Mouse (Mus musculus) stomach, embryonic 15.5 days (tissue): Measurements from ENCODE around the gene Dnajc17. TPM values are rescaled to one million over a fixed set of nuclear protein-coding genes. Genes with fewer than 3 reads are reported as not detected.

Source experiments
- ATAC-seq: fragments of 200-750 bp; cut with Nextera tagmentation; 2 replicates; pipeline ENCODE4 v1.8.0; 2017; ENCODE audit warnings: low read depth, moderate number of reproducible peaks, moderate TSS enrichment; ENCODE audit not compliant: insufficient read depth, low FRiP score
- H3K27ac ChIP-seq: fragments of 300-500 bp; sonication (generic); 2 replicates; pipeline ENCODE4 v1.5.1; 2015; ENCODE audit warnings: mild to moderate bottlenecking, inconsistent platforms
- H3K27me3 ChIP-seq: fragments of 300-500 bp; sonication (generic); replicated peaks from 2 replicates; pipeline ENCODE4 v1.6.1; 2015; ENCODE audit warnings: inconsistent platforms
- H3K36me3 ChIP-seq: fragments of 300-500 bp; sonication (generic); 2 replicates; pipeline ENCODE4 v1.6.1; 2015; ENCODE audit warnings: inconsistent platforms
- H3K4me1 ChIP-seq: fragments of 300-500 bp; sonication (generic); 2 replicates; pipeline ENCODE4 v1.6.1; 2015; ENCODE audit warnings: inconsistent platforms
- H3K4me2 ChIP-seq: fragments of 300-500 bp; sonication (generic); 2 replicates; pipeline ENCODE4 v1.6.1; 2015; ENCODE audit warnings: mild to moderate bottlenecking, inconsistent platforms
- H3K4me3 ChIP-seq: fragments of 300-500 bp; sonication (generic); replicated peaks from 2 replicates; pipeline ENCODE4 v1.5.1; 2015; ENCODE audit warnings: inconsistent platforms
- H3K9ac ChIP-seq: fragments of 300-500 bp; sonication (generic); 2 replicates; pipeline ENCODE4 v1.6.1; 2015; ENCODE audit warnings: inconsistent platforms
- H3K9me3 ChIP-seq: fragments of 300-500 bp; sonication (generic); 2 replicates; pipeline ENCODE4 v1.6.1; 2016; ENCODE audit warnings: inconsistent platforms
- WGBS: fragments of 180-500 bp; shearing (Covaris S2); methylation state at CpG from one replicate; pipeline ENCODE4 v1.1.7; 2015; 5-methylcytosine and 5-hydroxymethylcytosine counted together
- polyA plus RNA-seq: library from polyadenylated mRNA; unstranded; fragments of >200 nt; fragmentation: Nextera tagmentation; extraction: Ambion mirVana; gene quantifications from 2 replicates; pipeline ENCODE4 v1.2.1, GENCODE M21; 2015

The Dnajc17 gene
- polyA plus RNA-seq, result 18.5 and 19.4 TPM in 2 replicates

DNA sequence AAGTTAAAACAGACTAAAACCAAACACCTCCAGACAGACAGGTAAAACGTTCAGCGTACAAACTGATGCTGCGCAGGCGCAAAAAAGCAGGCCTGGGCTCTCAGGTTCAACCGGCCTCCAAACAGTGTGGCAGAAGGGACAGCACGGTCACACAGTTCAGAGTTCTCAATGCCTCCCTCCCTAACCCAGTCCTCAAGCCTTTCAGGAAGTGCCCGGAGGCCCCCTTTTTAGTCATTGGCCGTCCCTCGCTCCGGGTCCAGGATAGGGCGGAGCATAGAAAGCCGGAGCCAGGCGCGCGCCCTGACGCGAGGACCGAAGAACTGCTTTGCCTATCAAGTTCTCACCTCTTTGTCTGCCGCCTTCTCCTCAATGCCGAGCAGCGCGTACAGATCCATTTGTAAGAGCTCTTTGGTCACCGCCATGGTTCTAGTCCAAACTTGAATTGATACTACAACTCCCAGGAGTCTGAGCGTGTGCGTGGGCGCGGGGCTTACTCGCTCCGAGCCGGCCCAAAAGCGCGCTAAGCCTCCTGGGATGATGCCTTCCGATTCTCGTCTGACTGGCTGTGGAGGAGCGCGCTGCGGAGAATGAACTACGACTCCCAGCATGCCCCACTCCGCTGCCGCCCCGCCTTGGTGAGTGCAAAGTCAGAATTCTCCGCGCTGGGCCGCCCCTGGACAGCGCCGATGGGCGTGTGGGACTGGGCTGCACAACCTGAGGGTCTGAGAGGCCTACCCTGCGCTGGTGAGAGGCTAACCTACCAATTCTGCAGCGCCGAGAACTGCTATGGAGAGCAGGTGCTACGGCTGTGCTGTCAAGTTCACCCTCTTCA is at the start of gene Dnajc17, which contains the start of gene Zfyve19:
Gene Dnajc17 (minus strand): TSS at position 452 of the 832 bp plus-strand sequence.
Gene Zfyve19 (plus strand): TSS at position 274 of the 832 bp plus-strand sequence.
- H3K36me3 ChIP-seq, result peaks cover 18% of the 10 kb centered on the region
- peak within 1 kb of the TSS; percentile 83 for H3K9ac ChIP-seq
- peak within 1 kb of the TSS; percentile 66 for H3K4me2 ChIP-seq
- no peaks in the 10 kb centered on the region for H3K9me3 ChIP-seq
- no peaks in the 10 kb centered on the region for H3K27me3 ChIP-seq
- peak within 1 kb of the TSS; percentile 86 for H3K27ac ChIP-seq
- H3K4me1 ChIP-seq, result peaks cover 6% of the 10 kb centered on the region; the same call in 1 of the 2 replicates
- ATAC-seq, result peak; percentile 97
- peak within 1 kb of the TSS; percentile 80 for H3K4me3 ChIP-seq
- WGBS, result under 1% methylated on average over 51 of the region's 51 CpGs

DNA sequence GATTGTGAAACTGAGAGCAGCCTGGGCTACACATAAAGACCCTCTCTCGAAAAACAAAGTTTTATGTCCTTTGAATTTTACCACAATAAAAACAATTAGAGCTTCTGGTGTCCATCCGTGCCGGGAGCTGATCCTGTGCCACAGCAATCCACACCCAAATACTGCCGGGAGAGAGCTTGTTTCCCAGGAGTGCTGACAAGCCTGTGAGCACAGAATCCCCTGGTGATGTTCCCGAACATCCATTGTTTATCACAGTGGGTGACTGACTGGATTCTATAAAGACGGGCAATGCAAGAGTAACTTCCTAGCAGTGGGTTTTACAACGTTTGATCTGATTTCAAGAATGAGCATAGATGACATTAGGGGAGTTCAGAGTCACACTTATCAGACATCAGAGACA is 46.4 kb upstream of the Dnajc17 start:
- no peak overlapping the region for H3K4me2 ChIP-seq
- H3K4me1 ChIP-seq, result peaks cover 4% of the 10 kb centered on the region; the same call in 1 of the 2 replicates
- H3K9me3 ChIP-seq, result no peaks in the 10 kb centered on the region
- 34% methylated on average over 7 of the region's 7 CpGs for WGBS
- no peak overlapping the region for H3K27ac ChIP-seq
- H3K9ac ChIP-seq, result no peak overlapping the region
- no peaks in the 10 kb centered on the region for H3K36me3 ChIP-seq
- H3K4me3 ChIP-seq, result no peak overlapping the region
- no peaks in the 10 kb centered on the region for H3K27me3 ChIP-seq
- no peak for ATAC-seq

DNA sequence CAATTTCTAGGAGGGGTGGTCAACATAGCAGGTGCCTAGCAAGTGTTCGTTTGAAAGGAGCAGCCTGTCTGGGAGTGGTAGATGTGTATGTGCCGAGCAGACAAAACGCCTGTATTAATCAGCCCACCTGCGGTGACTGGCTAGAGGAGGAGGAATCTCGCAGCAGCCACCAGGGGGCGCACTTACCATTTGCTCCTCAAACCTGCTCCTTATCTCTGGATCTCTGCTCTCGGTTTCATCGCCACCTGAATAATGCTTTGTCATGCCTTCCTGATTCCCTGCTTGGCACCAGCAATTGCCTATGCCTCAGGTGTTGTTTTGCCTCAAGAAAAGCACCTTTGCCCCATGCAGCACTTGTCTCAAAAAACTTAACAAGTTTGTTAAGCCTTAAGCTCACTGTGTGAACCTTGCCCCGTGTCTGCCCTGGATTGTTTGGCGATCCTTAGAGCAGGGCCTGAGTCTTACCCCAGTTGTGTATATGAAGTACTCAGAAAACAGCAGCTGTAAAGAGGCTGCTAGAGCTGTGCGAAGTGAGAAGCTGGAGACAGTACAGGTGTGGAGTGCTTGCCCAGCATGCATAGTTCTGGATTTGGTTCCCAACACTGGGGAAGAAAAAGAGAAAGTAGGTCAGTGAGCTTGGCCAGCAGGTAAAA is 42.4 kb upstream of the Dnajc17 start:
- H3K4me2 ChIP-seq, result peak overlapping the region; percentile 32; the same call in 1 of the 2 replicates
- H3K27ac ChIP-seq, result peak overlapping the region; percentile 62
- peaks cover 14% of the 10 kb centered on the region for H3K4me1 ChIP-seq
- WGBS, result 13% methylated on average over 11 of the region's 11 CpGs
- H3K4me3 ChIP-seq, result no peak overlapping the region
- no peaks in the 10 kb centered on the region for H3K36me3 ChIP-seq
- H3K27me3 ChIP-seq, result no peaks in the 10 kb centered on the region
- no peaks in the 10 kb centered on the region for H3K9me3 ChIP-seq
- peak; percentile 57; the same call in 1 of the 2 replicates for ATAC-seq
- H3K9ac ChIP-seq, result no peak overlapping the region

GRCm38 (mm10) chr2:119250377-119250776 is 41.8 kb upstream of the Dnajc17 start:
- Histone ChIP-seq H3K36me3 (no peaks in the 10 kb centered on the region), H3K27me3 (no peaks in the 10 kb centered on the region), H3K4me3 (no peak overlapping the region), H3K4me2 (no peak overlapping the region), H3K4me1 (peaks cover 14% of the 10 kb centered on the region), H3K9ac (no peak overlapping the region), H3K27ac (peak overlapping the region; percentile 36), H3K9me3 (no peaks in the 10 kb centered on the region)
- ATAC-seq, result peak; percentile 16; the same call in 1 of the 2 replicates
- WGBS, result 55% methylated on average over 5 of the region's 5 CpGs

- H3K36me3 ChIP-seq, result no peaks in the 10 kb centered on the region
- no peaks in the 10 kb centered on the region for H3K9me3 ChIP-seq
- H3K9ac ChIP-seq, result no peak overlapping the region
- H3K27me3 ChIP-seq, result no peaks in the 10 kb centered on the region
- peak; percentile 70; the same call in 1 of the 2 replicates for ATAC-seq
- peak overlapping the region; percentile 72 for H3K27ac ChIP-seq
- no peak overlapping the region for H3K4me3 ChIP-seq
- H3K4me1 ChIP-seq, result peaks cover 14% of the 10 kb centered on the region
- WGBS, result 49% methylated on average over 4 of the region's 4 CpGs
- H3K4me2 ChIP-seq, result no peak overlapping the region
Observed at GRCm38 (mm10) chr2:119249592-119250061, 41.0 kb upstream of the Dnajc17 start.

DNA sequence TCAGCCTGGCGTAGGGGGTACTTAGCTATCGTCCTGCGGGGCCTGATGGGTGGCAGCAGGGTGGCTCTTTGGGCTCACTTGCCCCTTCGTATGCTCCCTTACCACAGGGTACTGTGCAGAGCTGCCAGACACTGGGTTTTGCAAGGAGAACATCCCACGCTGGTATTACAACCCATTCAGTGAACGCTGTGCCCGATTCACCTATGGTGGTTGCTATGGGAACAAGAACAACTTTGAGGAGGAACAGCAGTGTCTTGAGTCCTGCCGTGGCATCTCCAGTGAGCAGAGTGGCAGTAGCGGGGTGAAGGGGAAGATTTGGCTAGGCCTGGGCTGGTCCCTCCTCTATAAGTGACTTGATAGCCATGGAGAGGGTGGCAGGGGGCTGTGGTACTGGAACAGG is 39.3 kb upstream of the Dnajc17 start:
- Histone ChIP-seq H3K4me1 (peaks cover 14% of the 10 kb centered on the region), H3K27me3 (no peaks in the 10 kb centered on the region), H3K36me3 (no peaks in the 10 kb centered on the region), H3K4me2 (no peak overlapping the region), H3K27ac (no peak overlapping the region), H3K9me3 (no peaks in the 10 kb centered on the region), H3K4me3 (no peak overlapping the region), H3K9ac (no peak overlapping the region)
- ATAC-seq, result no peak
- WGBS, result 82% methylated on average over 9 of the region's 9 CpGs

DNA sequence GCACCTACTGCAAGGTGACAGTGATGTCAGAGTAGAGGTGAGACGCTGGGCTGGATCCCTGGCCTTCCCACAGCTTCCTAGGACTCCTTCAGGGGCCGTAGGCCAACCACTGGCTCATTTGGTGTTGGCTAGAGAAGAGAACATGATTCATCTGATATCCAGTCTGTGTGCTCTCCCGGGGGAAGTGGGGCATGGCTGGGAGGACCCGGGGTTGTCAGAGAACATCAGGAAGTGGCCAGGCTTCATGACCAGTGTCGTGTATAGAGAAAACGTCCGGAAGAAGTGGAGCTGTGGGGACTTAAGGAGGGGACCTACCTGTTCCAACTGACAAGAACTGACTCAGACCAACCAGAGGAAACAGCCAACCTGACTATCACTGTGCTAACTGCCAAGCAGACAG is 36.7 kb upstream of the Dnajc17 start:
- H3K4me3 ChIP-seq, result no peak overlapping the region
- H3K9ac ChIP-seq, result no peak overlapping the region
- 76% methylated on average over 7 of the region's 7 CpGs for WGBS
- ATAC-seq, result no peak
- H3K9me3 ChIP-seq, result no peaks in the 10 kb centered on the region
- no peaks in the 10 kb centered on the region for H3K27me3 ChIP-seq
- no peaks in the 10 kb centered on the region for H3K36me3 ChIP-seq
- no peak overlapping the region for H3K4me2 ChIP-seq
- H3K4me1 ChIP-seq, result peaks cover 10% of the 10 kb centered on the region
- no peak overlapping the region for H3K27ac ChIP-seq

DNA sequence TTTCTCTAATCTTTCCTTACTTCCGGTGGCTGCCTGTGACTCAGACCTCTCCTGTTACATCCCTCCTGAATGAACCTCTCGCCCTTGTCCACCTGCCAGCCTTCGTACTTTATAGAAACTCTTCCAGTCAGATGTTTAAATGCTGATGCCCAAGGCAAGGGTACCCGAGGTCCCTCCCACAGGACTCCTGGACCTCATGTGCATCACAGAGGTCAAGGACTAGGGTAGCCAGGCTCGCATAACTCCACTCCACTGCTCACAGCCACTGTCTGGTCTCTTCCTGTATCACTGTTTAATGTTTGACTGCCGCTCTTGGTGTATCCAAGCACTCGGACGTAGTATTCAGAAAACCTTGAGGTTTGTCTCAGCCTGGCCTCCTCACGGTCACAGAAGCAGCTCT is 34.0 kb upstream of the Dnajc17 start:
- no peak overlapping the region for H3K4me2 ChIP-seq
- H3K27me3 ChIP-seq, result peaks cover 14% of the 10 kb centered on the region
- no peak overlapping the region for H3K27ac ChIP-seq
- no peak overlapping the region for H3K4me3 ChIP-seq
- no peaks in the 10 kb centered on the region for H3K36me3 ChIP-seq
- 68% methylated on average over 9 of the region's 9 CpGs for WGBS
- H3K9me3 ChIP-seq, result no peaks in the 10 kb centered on the region
- 0 out of 2 replicates have a peak, but pooled peaks cover 4% of the 10 kb centered on the region for H3K4me1 ChIP-seq
- no peak for ATAC-seq
- no peak overlapping the region for H3K9ac ChIP-seq

DNA sequence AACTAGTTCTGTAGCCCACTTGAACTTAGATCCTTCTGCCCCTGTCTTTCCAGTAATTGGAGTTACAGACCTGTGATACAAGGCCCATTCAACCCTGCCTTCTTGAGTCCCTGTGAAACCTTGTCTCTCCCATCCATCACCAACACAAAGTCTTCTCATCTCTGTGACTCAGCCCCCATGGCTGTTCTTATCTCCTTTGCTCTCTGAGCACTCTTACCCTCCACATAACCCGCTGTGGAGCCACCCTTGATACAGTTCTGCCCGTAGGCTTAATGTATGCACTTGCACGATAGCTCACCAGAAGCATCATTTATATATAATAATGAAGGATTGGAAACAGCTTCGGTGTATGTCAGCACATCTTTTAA is 32.2 kb upstream of the Dnajc17 start:
- no peak overlapping the region for H3K27ac ChIP-seq
- ATAC-seq, result no peak
- 87% methylated on average over 4 of the region's 4 CpGs for WGBS

GRCm38 (mm10) chr2:119240075-119240818 is 31.7 kb upstream of the Dnajc17 start:
- ATAC-seq, result no peak
- Histone ChIP-seq H3K27ac (peak overlapping the region; percentile 45; the same call in 1 of the 2 replicates), H3K9me3 (no peaks in the 10 kb centered on the region), H3K4me2 (peak overlapping the region; percentile 83), H3K36me3 (no peaks in the 10 kb centered on the region), H3K4me1 (peaks cover 12% of the 10 kb centered on the region; the same call in 1 of the 2 replicates), H3K27me3 (peaks cover 30% of the 10 kb centered on the region), H3K4me3 (0 out of 2 replicates have a peak overlapping the region, but pooled peaks have one; percentile 8), H3K9ac (no peak overlapping the region)
- 56% methylated on average over 4 of the region's 4 CpGs for WGBS

More for the DNA sequence above, 32.2 kb upstream of the Dnajc17 start:
- Histone ChIP-seq H3K9me3 (no peaks in the 10 kb centered on the region), H3K36me3 (no peaks in the 10 kb centered on the region), H3K9ac (no peak overlapping the region), H3K4me3 (no peak overlapping the region), H3K27me3 (peaks cover 25% of the 10 kb centered on the region), H3K4me2 (peak overlapping the region; percentile 83; the same call in 1 of the 2 replicates), H3K4me1 (peaks cover 12% of the 10 kb centered on the region; the same call in 1 of the 2 replicates)

DNA sequence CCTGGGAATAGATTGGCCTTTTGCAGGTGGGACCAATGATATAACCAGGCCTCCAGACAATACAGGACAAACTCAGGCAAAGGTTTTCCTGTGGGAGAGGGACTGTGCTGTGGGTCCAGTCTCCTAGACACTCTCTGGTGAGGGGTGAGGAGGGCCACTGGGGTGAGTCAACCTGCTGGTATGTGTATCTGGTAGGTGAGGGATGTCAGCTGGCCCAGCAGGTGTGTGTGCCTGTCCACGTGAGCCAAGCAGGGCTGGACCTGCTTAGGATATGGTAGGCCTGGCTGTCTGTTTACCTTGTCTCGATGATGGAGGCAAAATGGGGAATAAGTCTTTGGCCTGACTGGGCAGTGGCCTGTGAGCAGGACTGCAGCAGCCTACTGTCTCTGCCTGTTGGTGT is 30.1 kb upstream of the Dnajc17 start:
- Histone ChIP-seq H3K9ac (no peak overlapping the region), H3K27ac (peak overlapping the region; percentile 87), H3K27me3 (peaks cover 30% of the 10 kb centered on the region), H3K9me3 (no peaks in the 10 kb centered on the region), H3K4me3 (peak overlapping the region; percentile 55), H3K36me3 (no peaks in the 10 kb centered on the region), H3K4me2 (peak overlapping the region; percentile 83), H3K4me1 (peaks cover 12% of the 10 kb centered on the region; the same call in 1 of the 2 replicates)
- 48% methylated on average over 2 of the region's 2 CpGs for WGBS
- peak; percentile 59; the same call in 1 of the 2 replicates for ATAC-seq
